Mouse (Mus musculus): ENCODE measurements around the gene Gm10226. TPM values are rescaled to one million over a fixed set of nuclear protein-coding genes. Genes with fewer than 3 reads are reported as not detected.

The Gm10226 gene
- 2.6 and 4.6 TPM in 2 replicates for polyA plus RNA-seq (2015; fragmentation: Nextera tagmentation; extraction: Ambion mirVana)

GRCm38 (mm10) chr17:21691560-21691959, at the start of gene Gm10226:
TSS of gene Gm10226 (plus strand) at chr17:21691860.

GRCm38 (mm10) chr17:21650364-21650907, 41.2 kb upstream of the Gm10226 start, which contains the start of gene Zfp983:
TSS of gene Zfp983 (plus strand) at chr17:21650624.

GRCm38 (mm10) chr17:21707343-21707996, 15.8 kb downstream of the Gm10226 start, which contains the start of gene Zfp760:
TSS of gene Zfp760 (plus strand) at chr17:21707741.

GRCm38 (mm10) chr17:21730495-21730894, 38.8 kb downstream of the Gm10226 start, which contains the start of gene Zfp229:
TSS of gene Zfp229 (plus strand) at chr17:21730795.

Other genes with a start within 250 kb of the Gm10226 start
- gene Zfp51, start 241.5 kb upstream of the Gm10226 start, polyA plus RNA-seq (2015; fragmentation: Nextera tagmentation; extraction: Ambion mirVana): 6.7 and 7.2 TPM in 2 replicates
- 4.5 and 4.9 TPM in 2 replicates for gene Zfp53, start 202.9 kb upstream of the Gm10226 start, polyA plus RNA-seq (2015; fragmentation: Nextera tagmentation; extraction: Ambion mirVana)
- 2.4 and 3.5 TPM in 2 replicates for gene Zfp52, start 156.3 kb upstream of the Gm10226 start, polyA plus RNA-seq (2015; fragmentation: Nextera tagmentation; extraction: Ambion mirVana)
- gene Zfp948, start 124.9 kb upstream of the Gm10226 start, polyA plus RNA-seq (2015; fragmentation: Nextera tagmentation; extraction: Ambion mirVana): 6.8 and 7.4 TPM in 2 replicates
- gene Zfp983, start 41.2 kb upstream of the Gm10226 start, polyA plus RNA-seq (2015; fragmentation: Nextera tagmentation; extraction: Ambion mirVana): 1.3 and 1.9 TPM in 2 replicates
- 4.3 and 4.7 TPM in 2 replicates for gene Zfp760, start 15.9 kb downstream of the Gm10226 start, polyA plus RNA-seq (2015; fragmentation: Nextera tagmentation; extraction: Ambion mirVana)
- 2.8 and 3.2 TPM in 2 replicates for gene Zfp229, start 38.9 kb downstream of the Gm10226 start, polyA plus RNA-seq (2015; fragmentation: Nextera tagmentation; extraction: Ambion mirVana)
- gene Zfp820, start 153.9 kb downstream of the Gm10226 start, polyA plus RNA-seq (2015; fragmentation: Nextera tagmentation; extraction: Ambion mirVana): 2.4 and 2.8 TPM in 2 replicates
- 2.3 and 3.0 TPM in 2 replicates for gene Zfp995, start 218.1 kb downstream of the Gm10226 start, polyA plus RNA-seq (2015; fragmentation: Nextera tagmentation; extraction: Ambion mirVana)